Mouse (Mus musculus): Measurements from ENCODE around the gene Zfp991. TPM values are rescaled to one million over a fixed set of nuclear protein-coding genes. Genes with fewer than 3 reads are reported as not detected.
"Not testable (repeated sequence)": the region's sequence is repeated elsewhere in the genome, so short reads cannot be mapped to it uniquely, and the experiment has no call there.

Zfp991 gene
- polyA plus RNA-seq, 1 experiment = not detected

GRCm38 (mm10) chr4:147141757-147142156 is 9.9 kb downstream of the Zfp991 start:
- H3K4me3 ChIP-seq (replicated peaks); H3K4me1 ChIP-seq (ENCODE audit: control insufficient read depth); H3K9me3 ChIP-seq (ENCODE audit: control insufficient read depth, low read length); H3K27me3 ChIP-seq (ENCODE audit: control insufficient read depth); H3K36me3 ChIP-seq (ENCODE audit: control insufficient read depth): not testable (repeated sequence)

- H3K9me3 ChIP-seq (ENCODE audit: control insufficient read depth, low read length); H3K4me1 ChIP-seq (ENCODE audit: control insufficient read depth); H3K4me3 ChIP-seq (replicated peaks); H3K27me3 ChIP-seq (ENCODE audit: control insufficient read depth); H3K36me3 ChIP-seq (ENCODE audit: control insufficient read depth): not testable (repeated sequence)
These were observed 33.4 kb downstream of the Zfp991 start for GRCm38 (mm10) chr4:147165282-147165681.

- H3K4me3 ChIP-seq (replicated peaks); H3K36me3 ChIP-seq (ENCODE audit: control insufficient read depth); H3K9me3 ChIP-seq (ENCODE audit: control insufficient read depth, low read length); H3K27me3 ChIP-seq (ENCODE audit: control insufficient read depth); H3K4me1 ChIP-seq (ENCODE audit: control insufficient read depth): not testable (repeated sequence)
These were observed 38.7 kb downstream of the Zfp991 start for GRCm38 (mm10) chr4:147170547-147170946.

- H3K9me3 ChIP-seq (ENCODE audit: control insufficient read depth, low read length); H3K4me1 ChIP-seq (ENCODE audit: control insufficient read depth); H3K36me3 ChIP-seq (ENCODE audit: control insufficient read depth); H3K27me3 ChIP-seq (ENCODE audit: control insufficient read depth); H3K4me3 ChIP-seq (replicated peaks): not testable (repeated sequence)
These were observed 39.7 kb downstream of the Zfp991 start for GRCm38 (mm10) chr4:147171557-147171956.

- H3K4me3 ChIP-seq (replicated peaks); H3K9me3 ChIP-seq (ENCODE audit: control insufficient read depth, low read length); H3K36me3 ChIP-seq (ENCODE audit: control insufficient read depth); H3K4me1 ChIP-seq (ENCODE audit: control insufficient read depth); H3K27me3 ChIP-seq (ENCODE audit: control insufficient read depth): not testable (repeated sequence)
These were observed 44.5 kb downstream of the Zfp991 start for GRCm38 (mm10) chr4:147176279-147176880.

- not testable (repeated sequence) for H3K27me3 ChIP-seq (ENCODE audit: control insufficient read depth); H3K9me3 ChIP-seq (ENCODE audit: control insufficient read depth, low read length); H3K4me3 ChIP-seq (replicated peaks); H3K36me3 ChIP-seq (ENCODE audit: control insufficient read depth); H3K4me1 ChIP-seq (ENCODE audit: control insufficient read depth)
These were observed 49.4 kb downstream of the Zfp991 start for GRCm38 (mm10) chr4:147181141-147181685.

GRCm38 (mm10) chr4:147181969-147182705 is 50.3 kb downstream of the Zfp991 start:
- H3K27me3 ChIP-seq (ENCODE audit: control insufficient read depth); H3K4me1 ChIP-seq (ENCODE audit: control insufficient read depth); H3K4me3 ChIP-seq (replicated peaks); H3K9me3 ChIP-seq (ENCODE audit: control insufficient read depth, low read length); H3K36me3 ChIP-seq (ENCODE audit: control insufficient read depth): not testable (repeated sequence)

- H3K36me3 ChIP-seq (ENCODE audit: control insufficient read depth); H3K4me1 ChIP-seq (ENCODE audit: control insufficient read depth); H3K9me3 ChIP-seq (ENCODE audit: control insufficient read depth, low read length); H3K27me3 ChIP-seq (ENCODE audit: control insufficient read depth); H3K4me3 ChIP-seq (replicated peaks): not testable (repeated sequence)
These were observed 55.0 kb downstream of the Zfp991 start for GRCm38 (mm10) chr4:147186824-147187223.

- H3K4me3 ChIP-seq (replicated peaks); H3K36me3 ChIP-seq (ENCODE audit: control insufficient read depth); H3K27me3 ChIP-seq (ENCODE audit: control insufficient read depth); H3K9me3 ChIP-seq (ENCODE audit: control insufficient read depth, low read length); H3K4me1 ChIP-seq (ENCODE audit: control insufficient read depth): not testable (repeated sequence)
These were observed 55.6 kb downstream of the Zfp991 start for GRCm38 (mm10) chr4:147187283-147187965.

GRCm38 (mm10) chr4:147195186-147195585 is 63.3 kb downstream of the Zfp991 start:
- H3K4me1 ChIP-seq (ENCODE audit: control insufficient read depth); H3K36me3 ChIP-seq (ENCODE audit: control insufficient read depth); H3K27me3 ChIP-seq (ENCODE audit: control insufficient read depth); H3K9me3 ChIP-seq (ENCODE audit: control insufficient read depth, low read length); H3K4me3 ChIP-seq (replicated peaks): not testable (repeated sequence)

GRCm38 (mm10) chr4:147197210-147197609 is 65.4 kb downstream of the Zfp991 start:
- not testable (repeated sequence) for H3K36me3 ChIP-seq (ENCODE audit: control insufficient read depth); H3K4me3 ChIP-seq (replicated peaks); H3K4me1 ChIP-seq (ENCODE audit: control insufficient read depth)

GRCm38 (mm10) chr4:147199055-147199750 is 67.4 kb downstream of the Zfp991 start:
- H3K4me3 ChIP-seq (replicated peaks); H3K36me3 ChIP-seq (ENCODE audit: control insufficient read depth); H3K27me3 ChIP-seq (ENCODE audit: control insufficient read depth); H3K4me1 ChIP-seq (ENCODE audit: control insufficient read depth); H3K9me3 ChIP-seq (ENCODE audit: control insufficient read depth, low read length): not testable (repeated sequence)

More at GRCm38 (mm10) chr4:147197210-147197609, 65.4 kb downstream of the Zfp991 start:
- not testable (repeated sequence) for H3K9me3 ChIP-seq (ENCODE audit: control insufficient read depth, low read length); H3K27me3 ChIP-seq (ENCODE audit: control insufficient read depth)

GRCm38 (mm10) chr4:147201920-147202660 is 70.3 kb downstream of the Zfp991 start:
- H3K36me3 ChIP-seq (ENCODE audit: control insufficient read depth); H3K4me1 ChIP-seq (ENCODE audit: control insufficient read depth); H3K27me3 ChIP-seq (ENCODE audit: control insufficient read depth); H3K9me3 ChIP-seq (ENCODE audit: control insufficient read depth, low read length); H3K4me3 ChIP-seq (replicated peaks): not testable (repeated sequence)
